Mouse (Mus musculus) midbrain, embryonic 14.5 days (tissue): ENCODE results near the gene Afap1l2. TPM values are rescaled to one million over a fixed set of nuclear protein-coding genes. Genes with fewer than 3 reads are reported as not detected.

Source experiments
- ATAC-seq: fragments of 200-750 bp; cut with Nextera tagmentation; 2 replicates; pipeline ENCODE4 v1.8.0; 2017; ENCODE audit warnings: moderate number of reproducible peaks, moderate library complexity; ENCODE audit not compliant: low FRiP score, low TSS enrichment
- DNase-seq: peaks from one replicate; pipeline ENCODE4 v3.0.0-alpha.2; 2015
- H3K27ac ChIP-seq: fragments of 300-500 bp; sonication (generic); replicated peaks from 2 replicates; pipeline ENCODE4 v1.5.1; 2014; ENCODE audit warnings: mild to moderate bottlenecking, low read depth, low read length, moderate library complexity
- H3K27me3 ChIP-seq: fragments of 300-500 bp; sonication (generic); 2 replicates; pipeline ENCODE4 v1.6.1; 2014; ENCODE audit warnings: low read length, control low read depth, mixed read lengths; ENCODE audit not compliant: control insufficient read depth, insufficient read depth
- H3K36me3 ChIP-seq: fragments of 300-500 bp; sonication (generic); 2 replicates; pipeline ENCODE4 v1.6.1; 2014; ENCODE audit warnings: low read length, control low read depth; ENCODE audit not compliant: control insufficient read depth, insufficient read depth
- H3K4me1 ChIP-seq: fragments of 300-500 bp; sonication (generic); 2 replicates; pipeline ENCODE4 v1.6.1; 2014; ENCODE audit warnings: mild to moderate bottlenecking, antibody characterized with exemption, low read length, control low read depth; ENCODE audit not compliant: control insufficient read depth, insufficient read depth
- H3K4me2 ChIP-seq: fragments of 300-500 bp; sonication (generic); 2 replicates; pipeline ENCODE4 v1.6.1; 2014; ENCODE audit warnings: mild to moderate bottlenecking, low read length, moderate library complexity
- H3K4me3 ChIP-seq: fragments of 300-500 bp; sonication (generic); replicated peaks from 2 replicates; pipeline ENCODE4 v1.5.1; 2014; ENCODE audit warnings: low read depth, low read length
- H3K9ac ChIP-seq: fragments of 300-500 bp; sonication (generic); replicated peaks from 2 replicates; pipeline ENCODE4 v1.6.1; 2014; ENCODE audit warnings: mild to moderate bottlenecking, low read length, moderate library complexity
- H3K9me3 ChIP-seq: fragments of 300-500 bp; sonication (generic); 2 replicates; pipeline ENCODE4 v1.6.1; 2016; ENCODE audit warnings: low read length, control low read depth, mixed read lengths; ENCODE audit not compliant: control insufficient read depth
- WGBS: fragments of 180-500 bp; shearing (Covaris S2); extraction: QIAGEN DNeasy Blood & Tissue Kit; methylation state at CpG from one replicate; pipeline ENCODE4 v1.1.7; 2014; 5-methylcytosine and 5-hydroxymethylcytosine counted together
- polyA plus RNA-seq: library from polyadenylated mRNA; unstranded; fragments of >200 nt; fragmentation: Nextera tagmentation; extraction: Ambion mirVana; gene quantifications from 2 replicates; pipeline ENCODE4 v1.2.1, GENCODE M21; 2014

Afap1l2 gene
- polyA plus RNA-seq, 1 experiment from 2014 or later = 8.8 TPM

- Histone ChIP-seq H3K4me2 (no peak overlapping the region), H3K9me3 (no peaks in the 10 kb centered on the region), H3K36me3 (no peaks in the 10 kb centered on the region), H3K4me1 (no peaks in the 10 kb centered on the region), H3K4me3 (no peak overlapping the region), H3K27ac (no peak overlapping the region), H3K9ac (no peak overlapping the region), H3K27me3 (no peaks in the 10 kb centered on the region)
- DNase-seq = no peak
- ATAC-seq = no peak
- WGBS = 71% methylated on average over 2 of the region's 2 CpGs
Measured at GRCm38 (mm10) chr19:56945621-56946020, 62.4 kb downstream of the Afap1l2 start.

- H3K9ac ChIP-seq = no peak overlapping the region
- DNase-seq = no peak
- no peak overlapping the region for H3K27ac ChIP-seq
- no peaks in the 10 kb centered on the region for H3K36me3 ChIP-seq
- no peak for ATAC-seq
- whole genome bisulfite sequencing = 96% methylated on average over 3 of the region's 3 CpGs
- no peak overlapping the region for H3K4me3 ChIP-seq
- H3K27me3 ChIP-seq = no peaks in the 10 kb centered on the region
- no peak overlapping the region for H3K4me2 ChIP-seq
- no peaks in the 10 kb centered on the region for H3K9me3 ChIP-seq
- H3K4me1 ChIP-seq = no peaks in the 10 kb centered on the region
Measured at GRCm38 (mm10) chr19:56944826-56945225, 63.2 kb downstream of the Afap1l2 start.

GRCm38 (mm10) chr19:56944211-56944610, 63.8 kb downstream of the Afap1l2 start:
- no peak overlapping the region for H3K27ac ChIP-seq
- H3K9me3 ChIP-seq = no peaks in the 10 kb centered on the region
- H3K4me2 ChIP-seq = no peak overlapping the region
- DNase-seq = no peak
- H3K27me3 ChIP-seq = no peaks in the 10 kb centered on the region
- H3K9ac ChIP-seq = no peak overlapping the region
- 95% methylated on average over 9 of the region's 9 CpGs for WGBS
- no peak for ATAC-seq
- H3K4me3 ChIP-seq = no peak overlapping the region
- no peaks in the 10 kb centered on the region for H3K36me3 ChIP-seq
- H3K4me1 ChIP-seq = no peaks in the 10 kb centered on the region

- no peak for DNase-seq
- no peak overlapping the region for H3K9ac ChIP-seq
- WGBS = 92% methylated on average over 7 of the region's 7 CpGs
- H3K4me2 ChIP-seq = no peak overlapping the region
- no peaks in the 10 kb centered on the region for H3K36me3 ChIP-seq
- H3K27ac ChIP-seq = no peak overlapping the region
- H3K4me1 ChIP-seq = no peaks in the 10 kb centered on the region
- no peaks in the 10 kb centered on the region for H3K27me3 ChIP-seq
- H3K4me3 ChIP-seq = no peak overlapping the region
- no peak for ATAC-seq
- H3K9me3 ChIP-seq = no peaks in the 10 kb centered on the region
Measured at GRCm38 (mm10) chr19:56942216-56942615, 65.8 kb downstream of the Afap1l2 start.

GRCm38 (mm10) chr19:56940507-56940906, 67.5 kb downstream of the Afap1l2 start:
- H3K9ac ChIP-seq = no peak overlapping the region
- no peak for ATAC-seq
- H3K4me3 ChIP-seq = no peak overlapping the region
- H3K4me2 ChIP-seq = no peak overlapping the region
- H3K27me3 ChIP-seq = no peaks in the 10 kb centered on the region
- H3K9me3 ChIP-seq = no peaks in the 10 kb centered on the region
- 93% methylated on average over 11 of the region's 11 CpGs for WGBS
- H3K4me1 ChIP-seq = no peaks in the 10 kb centered on the region
- no peaks in the 10 kb centered on the region for H3K36me3 ChIP-seq
- DNase-seq = no peak
- no peak overlapping the region for H3K27ac ChIP-seq

- Histone ChIP-seq H3K4me1 (no peaks in the 10 kb centered on the region), H3K27me3 (no peaks in the 10 kb centered on the region), H3K27ac (no peak overlapping the region), H3K9ac (no peak overlapping the region), H3K36me3 (no peaks in the 10 kb centered on the region), H3K4me2 (no peak overlapping the region), H3K9me3 (no peaks in the 10 kb centered on the region), H3K4me3 (no peak overlapping the region)
- DNase-seq = peak; percentile 46
- no peak for ATAC-seq
- WGBS = 48% methylated on average over 9 of the region's 9 CpGs
Measured at GRCm38 (mm10) chr19:56939826-56940225, 68.2 kb downstream of the Afap1l2 start.

GRCm38 (mm10) chr19:56937911-56938310, 70.1 kb downstream of the Afap1l2 start:
- Histone ChIP-seq H3K4me2 (no peak overlapping the region), H3K27ac (no peak overlapping the region), H3K4me1 (no peaks in the 10 kb centered on the region), H3K36me3 (no peaks in the 10 kb centered on the region), H3K4me3 (no peak overlapping the region), H3K9ac (no peak overlapping the region), H3K27me3 (no peaks in the 10 kb centered on the region), H3K9me3 (no peaks in the 10 kb centered on the region)
- no peak for ATAC-seq
- WGBS = 92% methylated on average over 5 of the region's 5 CpGs
- DNase-seq = no peak

- Histone ChIP-seq H3K9ac (no peak overlapping the region), H3K27me3 (no peaks in the 10 kb centered on the region), H3K4me3 (no peak overlapping the region), H3K27ac (no peak overlapping the region), H3K4me2 (no peak overlapping the region), H3K36me3 (no peaks in the 10 kb centered on the region), H3K9me3 (no peaks in the 10 kb centered on the region), H3K4me1 (no peaks in the 10 kb centered on the region)
- ATAC-seq (no peak), DNase-seq (no peak)
- 96% methylated on average over 8 of the region's 8 CpGs for WGBS
Measured at GRCm38 (mm10) chr19:56936253-56936652, 71.8 kb downstream of the Afap1l2 start.

GRCm38 (mm10) chr19:56935777-56936176, 72.3 kb downstream of the Afap1l2 start:
- ATAC-seq (no peak), DNase-seq (no peak)
- no peaks in the 10 kb centered on the region for H3K9me3 ChIP-seq
- no peak overlapping the region for H3K9ac ChIP-seq
- no peaks in the 10 kb centered on the region for H3K36me3 ChIP-seq
- no peaks in the 10 kb centered on the region for H3K4me1 ChIP-seq
- H3K4me3 ChIP-seq = no peak overlapping the region
- whole genome bisulfite sequencing = 88% methylated on average over 7 of the region's 7 CpGs
- no peaks in the 10 kb centered on the region for H3K27me3 ChIP-seq
- H3K4me2 ChIP-seq = no peak overlapping the region
- H3K27ac ChIP-seq = no peak overlapping the region
